Mouse (Mus musculus): ENCODE measurements around the gene Cd207. TPM values are rescaled to one million over a fixed set of nuclear protein-coding genes. Genes with fewer than 3 reads are reported as not detected.
"Not testable (repeated sequence)": the region's sequence is repeated elsewhere in the genome, so short reads cannot be mapped to it uniquely, and the experiment has no call there.

Cd207 gene
- polyA plus RNA-seq, 1 experiment = not detected

DNA sequence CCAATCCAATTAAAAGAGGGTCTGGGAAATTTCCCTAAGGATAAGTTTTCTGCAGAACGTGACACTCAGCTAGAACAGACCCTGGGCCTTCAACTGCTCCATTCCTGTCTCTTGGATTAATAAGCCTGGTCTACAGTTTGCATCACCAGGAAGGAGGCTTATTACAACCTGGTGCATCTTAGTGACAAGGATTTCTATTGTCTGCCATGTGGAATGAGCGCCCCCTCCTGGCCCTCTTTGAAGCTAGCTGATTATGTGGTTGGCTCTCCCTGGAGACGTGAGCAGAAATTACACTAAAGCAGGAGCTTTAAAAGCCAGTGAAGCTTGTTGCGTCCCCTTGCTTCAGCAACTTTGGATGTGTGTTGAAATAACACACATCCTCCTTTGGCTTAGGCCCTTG lies 4.3 kb downstream of the Cd207 start:
- no peaks in the 10 kb centered on the region for H3K36me3 ChIP-seq (ENCODE audit: control insufficient read depth)
- TF ChIP-seq TAL1 (IDR thresholded peaks at IDR 0.05; ENCODE audit: low read length) = no peak
- no peak for TF ChIP-seq GATA1 (IDR thresholded peaks at IDR 0.05; ENCODE audit: low read length)
- no peaks in the 10 kb centered on the region for H3K27me3 ChIP-seq (ENCODE audit: control insufficient read depth)
- H3K9me3 ChIP-seq (ENCODE audit: control insufficient read depth, low read length) = no peaks in the 10 kb centered on the region
- no peaks in the 10 kb centered on the region for H3K4me1 ChIP-seq (ENCODE audit: control insufficient read depth)
- no peak overlapping the region for H3K4me3 ChIP-seq (replicated peaks)

DNA sequence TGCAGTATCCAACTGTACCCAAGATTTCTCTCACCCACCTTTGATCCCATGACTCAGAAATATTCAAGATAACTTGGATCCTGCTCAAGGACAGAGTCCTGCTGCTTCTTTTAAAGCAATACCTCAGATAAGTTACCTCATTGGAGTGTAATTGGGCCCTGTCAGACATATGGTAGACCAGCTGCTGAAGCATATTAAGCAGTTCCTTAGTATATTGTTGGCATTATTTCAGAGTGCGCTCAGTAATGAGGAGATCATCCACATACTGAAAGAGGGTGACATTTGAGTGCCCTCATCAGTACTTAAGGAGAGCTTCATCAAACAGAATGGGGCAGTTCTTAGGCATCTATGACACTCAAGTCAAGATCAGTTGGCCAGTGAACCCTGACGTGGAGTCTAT lies 12.6 kb downstream of the Cd207 start:
- Histone ChIP-seq H3K9me3 (ENCODE audit: control insufficient read depth, low read length) (no peaks in the 10 kb centered on the region), H3K4me1 (ENCODE audit: control insufficient read depth) (no peaks in the 10 kb centered on the region), H3K36me3 (ENCODE audit: control insufficient read depth) (no peaks in the 10 kb centered on the region), H3K27me3 (ENCODE audit: control insufficient read depth) (no peaks in the 10 kb centered on the region; the same call in 1 of the 2 replicates), H3K4me3 (replicated peaks) (no peak overlapping the region)
- TF ChIP-seq GATA1 (IDR thresholded peaks at IDR 0.05; ENCODE audit: low read length) = no peak
- no peak for TF ChIP-seq TAL1 (IDR thresholded peaks at IDR 0.05; ENCODE audit: low read length)

DNA sequence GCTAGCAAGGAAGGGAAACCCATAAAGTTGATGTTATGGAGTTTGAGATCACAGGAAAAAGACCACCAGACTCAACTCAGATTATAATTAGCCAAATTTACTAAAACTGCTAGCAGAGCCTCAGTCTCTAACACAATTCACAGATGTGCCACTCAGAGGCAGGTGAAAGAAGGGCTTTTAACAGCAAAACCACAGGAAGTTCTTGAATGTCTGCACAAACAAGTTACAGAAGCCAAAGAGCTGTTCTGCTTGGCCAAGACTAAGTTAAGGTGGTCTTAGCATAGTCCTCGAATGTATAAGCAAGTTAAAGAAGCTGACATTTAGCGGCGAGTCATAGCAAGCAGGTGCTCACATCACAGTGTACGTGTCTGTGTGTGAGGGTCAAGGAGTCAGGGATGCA lies 16.8 kb downstream of the Cd207 start:
- TF ChIP-seq TAL1 (IDR thresholded peaks at IDR 0.05; ENCODE audit: low read length) = no peak
- TF ChIP-seq GATA1 (IDR thresholded peaks at IDR 0.05; ENCODE audit: low read length) = no peak
- H3K9me3 ChIP-seq (ENCODE audit: control insufficient read depth, low read length) = no peaks in the 10 kb centered on the region
- no peaks in the 10 kb centered on the region for H3K27me3 ChIP-seq (ENCODE audit: control insufficient read depth)
- no peaks in the 10 kb centered on the region for H3K4me1 ChIP-seq (ENCODE audit: control insufficient read depth)
- no peak overlapping the region for H3K4me3 ChIP-seq (replicated peaks)
- no peaks in the 10 kb centered on the region for H3K36me3 ChIP-seq (ENCODE audit: control insufficient read depth)

DNA sequence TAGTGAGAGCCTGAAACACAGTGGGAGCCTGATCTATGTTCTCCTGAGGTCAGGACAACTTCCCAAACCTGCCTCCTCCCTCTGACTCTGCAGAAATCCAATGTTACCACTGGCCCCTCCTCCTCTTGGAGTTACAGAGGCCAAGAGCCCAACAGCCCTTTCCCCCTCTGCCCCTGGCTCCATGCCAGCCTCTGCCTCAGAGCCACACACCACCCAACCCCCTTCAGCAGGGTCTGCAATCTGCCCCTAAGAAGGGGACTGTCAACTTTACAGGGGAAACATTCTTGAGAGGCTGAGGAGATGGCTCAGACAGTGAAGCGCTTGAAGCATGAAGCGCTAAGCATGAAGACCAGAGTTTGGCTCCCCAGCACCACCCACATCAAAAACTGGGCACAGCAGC lies 21.6 kb downstream of the Cd207 start, which contains the start of gene Clec4f:
TSS of gene Clec4f (minus strand) at position 101 of the 400 bp plus-strand sequence.
- H3K9me3 ChIP-seq (ENCODE audit: control insufficient read depth, low read length) = no peaks in the 10 kb centered on the region
- H3K36me3 ChIP-seq (ENCODE audit: control insufficient read depth) = no peaks in the 10 kb centered on the region
- H3K4me1 ChIP-seq (ENCODE audit: control insufficient read depth) = no peaks in the 10 kb centered on the region
- no peak within 1 kb of the TSS for H3K4me3 ChIP-seq (replicated peaks)
- no peaks in the 10 kb centered on the region for H3K27me3 ChIP-seq (ENCODE audit: control insufficient read depth)
- TF ChIP-seq TAL1 (IDR thresholded peaks at IDR 0.05; ENCODE audit: low read length) = no peak
- no peak for TF ChIP-seq GATA1 (IDR thresholded peaks at IDR 0.05; ENCODE audit: low read length)

DNA sequence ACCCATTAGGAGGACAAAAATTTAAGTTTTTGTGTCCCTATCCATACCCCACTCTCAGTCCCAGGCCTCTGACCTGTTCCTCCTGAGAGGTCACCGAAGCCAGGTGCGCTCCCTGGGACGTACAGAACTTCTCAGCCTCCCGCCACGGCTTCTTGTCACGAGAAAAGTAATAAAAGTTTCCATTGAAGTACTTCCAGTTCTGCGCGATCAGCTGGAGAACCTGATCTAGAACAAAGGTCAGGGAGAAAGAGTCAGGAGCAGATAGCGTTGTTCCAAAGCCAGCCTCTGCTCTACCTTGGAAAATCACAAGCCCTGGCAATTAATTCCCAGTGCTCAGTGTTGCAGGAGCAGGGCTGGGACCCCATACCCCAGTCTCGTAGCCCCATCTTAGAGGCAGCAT lies 30.9 kb downstream of the Cd207 start:
- Histone ChIP-seq H3K27me3 (ENCODE audit: control insufficient read depth) (no peaks in the 10 kb centered on the region), H3K4me1 (ENCODE audit: control insufficient read depth) (no peaks in the 10 kb centered on the region), H3K36me3 (ENCODE audit: control insufficient read depth) (no peaks in the 10 kb centered on the region), H3K9me3 (ENCODE audit: control insufficient read depth, low read length) (no peaks in the 10 kb centered on the region), H3K4me3 (replicated peaks) (no peak overlapping the region)
- TF ChIP-seq GATA1 (IDR thresholded peaks at IDR 0.05; ENCODE audit: low read length) = no peak

DNA sequence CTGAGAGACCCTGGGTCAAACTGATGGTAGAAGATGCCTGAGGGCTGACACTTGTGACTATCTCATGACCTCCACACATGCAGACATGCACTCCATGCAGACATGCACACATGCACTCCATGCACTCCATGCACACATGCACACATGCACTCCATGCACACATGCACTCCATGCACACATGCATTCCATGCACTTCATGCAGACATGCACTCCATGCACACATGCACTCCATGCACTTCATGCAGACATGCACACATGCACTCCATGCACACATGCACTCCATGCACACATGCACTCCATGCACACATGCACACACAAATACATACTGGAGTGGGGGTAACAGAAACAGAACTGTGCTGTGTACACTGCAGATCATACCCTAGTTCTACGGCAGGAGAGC lies 42.3 kb downstream of the Cd207 start:
- Histone ChIP-seq H3K9me3 (ENCODE audit: control insufficient read depth, low read length) (no peaks in the 10 kb centered on the region; the same call in 1 of the 2 replicates), H3K4me3 (replicated peaks) (no peak overlapping the region), H3K4me1 (ENCODE audit: control insufficient read depth) (no peaks in the 10 kb centered on the region), H3K36me3 (ENCODE audit: control insufficient read depth) (no peaks in the 10 kb centered on the region), H3K27me3 (ENCODE audit: control insufficient read depth) (peaks cover 4% of the 10 kb centered on the region)
- TF ChIP-seq TAL1 (IDR thresholded peaks at IDR 0.05; ENCODE audit: low read length) = no peak
- no peak for TF ChIP-seq GATA1 (IDR thresholded peaks at IDR 0.05; ENCODE audit: low read length)

DNA sequence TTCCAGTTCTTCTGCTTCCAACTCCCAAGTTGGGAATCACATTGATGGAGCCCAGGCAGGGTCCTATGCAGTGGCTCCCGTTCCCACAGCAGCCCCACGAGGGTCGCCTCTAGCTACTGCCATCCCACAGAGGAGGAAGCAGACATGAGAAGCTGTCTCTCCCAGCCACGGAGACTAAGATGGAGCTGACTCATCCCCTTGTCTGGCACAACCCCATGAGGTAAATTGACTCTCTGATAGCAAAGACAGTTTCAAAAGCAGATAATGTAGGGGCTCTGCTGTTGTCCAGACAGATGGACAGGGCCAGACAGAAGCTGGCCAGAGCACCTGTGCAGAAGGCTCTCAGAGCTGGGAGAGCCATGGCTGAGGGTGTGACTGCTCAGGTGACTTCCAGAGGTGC lies 43.0 kb downstream of the Cd207 start:
- not testable (repeated sequence) for H3K9me3 ChIP-seq (ENCODE audit: control insufficient read depth, low read length); H3K4me1 ChIP-seq (ENCODE audit: control insufficient read depth); H3K4me3 ChIP-seq (replicated peaks); H3K36me3 ChIP-seq (ENCODE audit: control insufficient read depth); H3K27me3 ChIP-seq (ENCODE audit: control insufficient read depth)

DNA sequence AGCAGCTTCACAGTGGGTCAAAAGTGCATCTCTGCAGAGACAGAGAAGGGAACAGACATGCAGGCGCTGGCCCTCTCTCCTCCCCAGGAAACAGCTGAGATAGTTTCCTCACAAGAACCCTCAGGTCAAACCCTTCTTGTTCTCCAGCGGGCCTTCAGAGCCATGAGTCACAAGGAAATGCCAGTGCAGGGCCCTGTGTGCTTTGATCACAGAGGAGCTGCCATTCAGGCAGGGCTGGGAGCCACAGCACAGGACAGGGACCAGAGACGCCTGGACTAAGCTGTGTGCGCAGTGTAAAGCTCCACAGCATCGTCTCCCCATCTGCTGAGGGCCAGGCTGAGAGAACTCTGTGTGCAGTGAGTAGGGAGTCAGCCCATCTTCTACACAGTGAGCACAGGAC lies 43.6 kb downstream of the Cd207 start:
- H3K4me3 ChIP-seq (replicated peaks); H3K4me1 ChIP-seq (ENCODE audit: control insufficient read depth); H3K27me3 ChIP-seq (ENCODE audit: control insufficient read depth); H3K9me3 ChIP-seq (ENCODE audit: control insufficient read depth, low read length); H3K36me3 ChIP-seq (ENCODE audit: control insufficient read depth): not testable (repeated sequence)

DNA sequence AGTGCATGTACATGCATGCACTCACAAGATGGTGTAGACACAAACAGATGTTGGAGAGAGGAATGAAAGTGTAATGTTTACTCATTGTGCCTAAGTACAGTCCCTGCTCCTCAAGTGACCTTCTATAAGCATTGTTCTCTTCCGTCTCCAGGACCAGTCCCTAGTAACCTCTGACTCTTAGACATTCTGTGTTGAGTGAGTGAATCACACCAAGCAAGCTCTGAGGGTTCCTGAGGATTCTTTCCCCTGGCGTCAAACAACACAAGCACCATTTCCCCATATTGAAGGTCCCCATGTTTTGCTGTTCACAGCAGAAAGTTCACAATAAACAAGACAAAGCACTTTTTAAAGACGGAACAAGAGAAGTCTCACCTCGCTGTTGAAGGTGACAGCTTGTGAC lies 45.8 kb downstream of the Cd207 start:
- no peak for TF ChIP-seq GATA1 (IDR thresholded peaks at IDR 0.05; ENCODE audit: low read length)
- TF ChIP-seq TAL1 (IDR thresholded peaks at IDR 0.05; ENCODE audit: low read length) = no peak
- Histone ChIP-seq H3K36me3 (ENCODE audit: control insufficient read depth) (no peaks in the 10 kb centered on the region), H3K4me3 (replicated peaks) (no peak overlapping the region), H3K9me3 (ENCODE audit: control insufficient read depth, low read length) (no peaks in the 10 kb centered on the region; the same call in 1 of the 2 replicates), H3K27me3 (ENCODE audit: control insufficient read depth) (peaks cover 4% of the 10 kb centered on the region), H3K4me1 (ENCODE audit: control insufficient read depth) (no peaks in the 10 kb centered on the region)

DNA sequence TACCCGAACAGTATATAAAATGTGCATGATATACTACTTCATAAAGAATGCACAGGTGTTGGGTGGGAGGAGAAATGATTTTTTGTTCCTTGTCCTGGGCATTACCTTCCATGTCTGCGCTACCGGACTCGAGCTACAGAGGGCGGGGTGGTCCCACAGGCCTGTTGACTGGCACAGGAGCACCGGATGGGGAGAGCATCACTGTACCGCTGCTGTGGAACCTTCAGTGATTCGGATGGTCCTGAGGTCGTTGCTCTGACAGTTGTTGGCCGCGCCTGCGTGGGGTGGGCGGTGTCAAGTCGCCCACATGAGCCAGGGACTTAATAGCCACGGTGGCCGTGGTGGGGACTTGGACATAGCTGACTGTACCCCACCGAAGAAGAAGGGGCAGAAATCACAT lies 50.9 kb downstream of the Cd207 start:
- Histone ChIP-seq H3K4me1 (ENCODE audit: control insufficient read depth) (no peaks in the 10 kb centered on the region), H3K36me3 (ENCODE audit: control insufficient read depth) (no peaks in the 10 kb centered on the region), H3K4me3 (replicated peaks) (no peak overlapping the region), H3K9me3 (ENCODE audit: control insufficient read depth, low read length) (no peaks in the 10 kb centered on the region; the same call in 1 of the 2 replicates), H3K27me3 (ENCODE audit: control insufficient read depth) (peaks cover 2% of the 10 kb centered on the region; the same call in 1 of the 2 replicates)
- TF ChIP-seq GATA1 (IDR thresholded peaks at IDR 0.05; ENCODE audit: low read length) (no peak), TAL1 (IDR thresholded peaks at IDR 0.05; ENCODE audit: low read length) (no peak)

Other genes with a start within 250 kb of the Cd207 start
- 0.73 and 0.77 TPM in 2 replicates for gene Tet3, start 218.8 kb downstream of the Cd207 start, polyA plus RNA-seq (2012)
- gene Dguok, start 170.9 kb downstream of the Cd207 start, polyA plus RNA-seq (2012) = 1.2 and 1.3 TPM in 2 replicates
- gene Actg2, start 141.6 kb downstream of the Cd207 start, polyA plus RNA-seq (2012) = not detected in 2 replicates
- 0.06 and 0.10 TPM in 2 replicates for gene Stambp, start 105.1 kb downstream of the Cd207 start, polyA plus RNA-seq (2012)
- 0.06 and 0.13 TPM in 2 replicates for gene Clec4f, start 21.7 kb downstream of the Cd207 start, polyA plus RNA-seq (2012)
- not detected in 2 replicates for gene Vax2, start 33.4 kb upstream of the Cd207 start, polyA plus RNA-seq (2012)
- gene Atp6v1b1, start 65.1 kb upstream of the Cd207 start, polyA plus RNA-seq (2012) = not detected in 2 replicates
- gene Ankrd53, start 84.8 kb upstream of the Cd207 start, polyA plus RNA-seq (2012) = not detected in 2 replicates
- gene Tex261, start 98.0 kb upstream of the Cd207 start, polyA plus RNA-seq (2012) = 2.3 and 2.7 TPM in 2 replicates
- gene Nagk, start 117.1 kb upstream of the Cd207 start, polyA plus RNA-seq (2012) = 0.12 and 0.22 TPM in 2 replicates
- 0.13 and 0.42 TPM in 2 replicates for gene Paip2b, start 153.9 kb upstream of the Cd207 start, polyA plus RNA-seq (2012)
- gene Zfp638, start 189.3 kb upstream of the Cd207 start, polyA plus RNA-seq (2012) = 0.13 and 0.57 TPM in 2 replicates

All from erythroblast, embryonic 14.5 days (primary cell).